Mouse (Mus musculus): ENCODE data around the gene Hmbs. TPM values are rescaled to one million over a fixed set of nuclear protein-coding genes. Genes with fewer than 3 reads are reported as not detected.
"Not testable (repeated sequence)": the region's sequence is repeated elsewhere in the genome, so short reads cannot be mapped to it uniquely, and the experiment has no call there.

Gene Hmbs
- total RNA-seq (2021), result 10 to 100 TPM; 41.1 to 49.8 TPM

GRCm38 (mm10) chr9:44343781-44344421 is at the start of gene Hmbs:
TSS of gene Hmbs (minus strand) at chr9:44344228.
- intact Hi-C loops (cut with DNase I), result loop anchor here (5.0 kb wide), 1 partner anchor 37 kb away; the partner anchor contains the start of gene Hinfp
- DNase-seq, result peak; percentile 94 to 97

DNA sequence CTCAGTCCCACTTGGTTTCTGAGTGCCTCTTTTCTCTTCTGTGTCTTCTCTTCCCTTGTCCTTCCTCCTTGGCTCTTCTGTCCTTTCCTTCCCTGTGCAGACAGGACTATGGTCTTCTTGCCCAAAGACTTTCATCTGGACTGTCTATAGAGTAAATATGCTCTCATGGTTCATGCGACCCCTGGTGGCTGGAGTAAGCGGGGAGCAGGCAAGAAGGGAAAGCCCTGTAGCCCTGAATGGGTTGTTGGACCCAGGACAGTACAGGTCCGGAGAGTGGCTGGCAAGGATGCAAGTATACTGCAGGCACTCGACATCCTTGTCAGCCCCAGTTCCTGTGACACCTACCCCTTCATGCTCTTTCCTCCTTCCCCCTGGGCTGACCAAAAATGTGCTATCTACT is 47.4 kb upstream of the Hmbs start:
- intact Hi-C loops (cut with DNase I), result loop anchor here (1.0 to 5.0 kb wide), 3 partner anchors 152 to 409 kb away; no protein-coding TSS in a partner anchor
- DNase-seq, result peak; percentile 75 to 83

DNA sequence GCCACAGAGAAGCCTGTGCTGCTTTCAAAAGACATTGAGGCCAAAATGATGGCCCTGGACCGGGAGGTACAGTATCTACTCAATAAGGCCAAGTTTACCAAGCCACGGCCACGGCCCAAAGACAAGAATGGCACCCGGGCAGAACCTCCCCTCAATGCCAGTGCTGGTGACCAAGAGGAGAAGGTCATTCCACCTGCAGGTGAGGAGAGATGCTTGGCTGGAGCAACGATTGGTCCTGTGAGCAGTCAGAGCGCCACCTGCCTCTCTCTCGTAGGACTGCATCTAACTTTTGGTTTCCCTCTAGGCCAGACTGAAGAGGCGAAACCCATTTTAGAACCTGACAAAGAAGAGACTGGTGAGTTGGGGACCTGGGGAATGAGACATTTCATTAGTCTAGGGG is 45.2 kb upstream of the Hmbs start:
- intact Hi-C loops (cut with DNase I), result no loop called here
- peak in 1 of 2 experiments; percentile 59 for DNase-seq

- no peak for DNase-seq
- intact Hi-C loops (cut with DNase I), result no loop called here
Measured at GRCm38 (mm10) chr9:44387221-44387620, 43.2 kb upstream of the Hmbs start.

DNA sequence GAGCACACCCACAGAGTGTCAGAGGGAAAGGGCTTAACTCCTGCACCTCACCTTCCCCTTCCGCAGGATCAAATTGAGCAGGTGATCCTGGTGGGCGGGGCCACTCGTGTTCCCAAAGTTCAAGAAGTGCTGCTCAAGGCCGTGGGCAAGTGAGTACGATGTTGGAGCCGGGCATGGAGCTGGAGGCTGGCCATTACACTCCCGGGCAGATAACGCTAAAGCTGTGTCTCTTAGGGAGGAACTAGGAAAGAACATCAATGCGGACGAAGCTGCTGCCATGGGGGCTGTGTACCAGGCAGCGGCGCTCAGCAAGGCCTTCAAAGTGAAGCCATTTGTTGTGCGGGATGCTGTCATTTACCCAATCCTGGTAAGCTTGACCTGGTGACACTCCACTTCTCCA is 40.6 kb upstream of the Hmbs start:
- DNase-seq, result no peak
- intact Hi-C loops (cut with DNase I), result no loop called here

GRCm38 (mm10) chr9:44379862-44380261 is 35.8 kb upstream of the Hmbs start:
- intact Hi-C loops (cut with DNase I), result no loop called here
- DNase-seq, result no peak

- intact Hi-C loops (cut with DNase I), result no loop called here
Measured at GRCm38 (mm10) chr9:44379054-44379834, 35.2 kb upstream of the Hmbs start, which contains the start of gene Hyou1. TSS of gene Hyou1 (plus strand) at chr9:44379490.

DNA sequence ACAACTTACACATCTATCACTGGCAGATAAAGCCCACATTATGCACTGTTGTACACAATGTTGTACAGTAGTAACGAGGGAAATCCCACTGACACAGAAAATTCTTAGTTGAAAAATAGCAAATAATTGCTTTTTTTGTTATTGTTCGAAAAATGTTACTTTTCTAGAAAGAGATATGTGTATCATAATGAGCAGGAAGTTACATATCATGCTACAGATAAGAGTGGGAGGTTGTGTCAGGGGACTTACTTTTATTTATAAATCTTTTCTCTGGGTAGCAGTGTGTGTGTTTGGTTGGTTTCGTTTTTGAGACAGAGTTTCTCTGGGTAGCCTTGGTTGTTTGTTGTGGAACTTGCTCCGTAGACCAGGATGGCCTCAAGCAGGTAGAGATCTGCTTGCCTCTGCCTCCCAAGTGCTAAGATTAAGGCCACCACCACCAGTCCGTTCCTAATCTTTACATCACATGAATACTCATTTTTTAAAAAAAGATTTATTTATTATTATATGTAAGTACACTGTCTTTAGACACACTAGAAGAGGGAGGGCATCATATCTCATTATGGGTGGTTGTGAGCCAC is 34.2 kb upstream of the Hmbs start:
- intact Hi-C loops (cut with DNase I), result no loop called here
- no peak for DNase-seq

More at GRCm38 (mm10) chr9:44379054-44379834, 35.2 kb upstream of the Hmbs start, which contains the start of gene Hyou1:
- peak; percentile 99 to 100 for DNase-seq

GRCm38 (mm10) chr9:44377335-44377734 is 33.3 kb upstream of the Hmbs start:
- intact Hi-C loops (cut with DNase I), result not testable (repeated sequence)

GRCm38 (mm10) chr9:44376141-44376540 is 32.1 kb upstream of the Hmbs start:
- intact Hi-C loops (cut with DNase I), result no loop called here
- no peak for DNase-seq

More at GRCm38 (mm10) chr9:44377335-44377734, 33.3 kb upstream of the Hmbs start:
- not testable (repeated sequence) for DNase-seq

DNA sequence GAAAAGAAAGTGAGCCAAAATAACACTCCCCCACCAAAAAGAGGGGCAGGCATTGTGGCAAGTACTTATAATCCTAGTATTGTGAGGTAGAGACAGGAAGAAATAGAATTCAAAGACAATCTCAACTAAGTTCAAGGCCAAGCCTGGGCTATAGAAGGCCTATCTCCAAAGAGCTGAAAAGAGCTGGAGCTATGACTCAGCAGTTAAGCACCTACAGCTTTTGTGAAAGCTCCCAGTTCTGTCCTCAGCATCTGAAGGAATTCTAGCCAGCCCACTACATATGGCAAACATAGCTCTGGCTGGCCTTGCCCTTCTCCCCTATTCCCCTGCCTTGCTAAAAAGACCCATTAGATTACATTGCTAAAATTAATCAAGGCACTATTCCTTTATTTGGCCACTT is 29.4 kb upstream of the Hmbs start:
- DNase-seq, result no peak
- intact Hi-C loops (cut with DNase I), result no loop called here

DNA sequence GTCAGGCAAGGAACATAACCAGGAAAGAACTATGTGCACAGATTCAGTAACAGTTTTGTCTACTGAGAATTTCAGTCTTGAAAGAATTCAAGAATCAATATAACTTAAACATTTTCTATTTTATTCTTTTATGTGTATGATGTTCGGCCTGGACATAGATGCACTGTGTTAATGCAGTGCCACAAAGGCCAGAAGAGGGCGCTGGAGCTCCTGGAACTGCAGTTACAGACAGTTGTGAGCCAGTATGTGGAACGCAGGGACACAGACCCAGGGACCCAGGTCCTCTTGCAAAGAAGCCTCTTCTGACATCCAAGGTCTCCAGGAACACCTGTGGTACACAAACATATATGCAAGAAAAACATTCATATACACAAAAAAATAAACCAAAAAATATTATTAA is 20.5 kb upstream of the Hmbs start:
- intact Hi-C loops (cut with DNase I), result no loop called here
- DNase-seq, result no peak

DNA sequence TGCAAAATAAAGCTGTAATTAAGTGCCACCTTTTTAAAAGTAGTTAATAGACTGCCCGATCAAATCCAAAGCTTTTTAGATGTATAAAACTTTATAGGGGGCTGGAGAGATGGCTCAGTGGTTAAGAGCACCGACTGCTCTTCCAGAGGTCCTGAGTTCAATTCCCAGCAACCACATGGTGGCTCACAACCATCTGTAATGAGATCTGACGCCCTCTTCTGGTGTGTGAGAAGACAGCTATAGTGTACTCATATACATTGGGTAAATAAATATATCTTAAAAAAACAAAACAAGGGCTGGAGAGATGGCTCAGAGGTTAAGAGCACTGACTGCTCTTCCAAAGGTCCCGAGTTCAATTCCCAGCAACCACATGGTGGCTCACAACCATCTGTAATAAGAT is 17.9 kb upstream of the Hmbs start:
- DNase-seq; intact Hi-C loops (cut with DNase I): not testable (repeated sequence)

DNA sequence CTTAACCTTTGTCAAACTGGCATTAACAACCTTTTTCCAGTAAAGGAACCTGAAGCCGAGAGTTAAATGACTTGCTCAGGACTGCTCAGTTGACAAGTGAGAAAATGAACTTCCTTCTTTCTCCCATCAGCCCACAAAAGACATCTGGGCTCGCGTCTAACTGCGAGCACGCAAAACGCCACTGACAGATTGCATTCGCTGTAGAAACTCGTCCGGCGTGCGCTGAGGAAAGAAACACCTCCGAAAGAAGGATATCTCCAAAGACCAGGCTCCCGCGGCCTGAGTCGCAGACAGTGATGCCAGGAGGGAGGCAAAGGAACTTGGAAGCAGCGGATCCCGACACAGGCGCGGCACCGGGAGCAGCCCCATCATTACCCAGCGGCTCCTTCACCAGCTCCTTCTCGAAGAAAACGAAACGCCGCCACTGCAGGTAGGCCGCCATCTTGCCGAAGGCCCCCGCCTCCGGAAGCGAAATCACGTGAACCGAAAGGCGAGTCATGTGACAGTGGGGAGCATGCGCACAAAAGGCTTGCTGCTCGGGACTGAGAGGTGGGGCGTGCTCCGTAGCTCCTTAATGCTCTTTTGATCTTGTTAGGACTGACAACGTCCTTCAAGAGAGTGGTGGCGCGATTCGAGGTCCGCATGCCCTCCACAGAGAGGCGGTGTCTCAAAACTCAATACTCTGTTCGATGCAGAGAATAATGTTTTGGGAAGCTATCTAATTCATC is 17.3 kb upstream of the Hmbs start, which contains the start of gene Vps11:
Gene Vps11, minus strand, starts transcription at position 481 of the 728 bp plus-strand sequence.
- intact Hi-C loops (cut with DNase I), result no loop called here
- peak; percentile 94 to 95 for DNase-seq

DNA sequence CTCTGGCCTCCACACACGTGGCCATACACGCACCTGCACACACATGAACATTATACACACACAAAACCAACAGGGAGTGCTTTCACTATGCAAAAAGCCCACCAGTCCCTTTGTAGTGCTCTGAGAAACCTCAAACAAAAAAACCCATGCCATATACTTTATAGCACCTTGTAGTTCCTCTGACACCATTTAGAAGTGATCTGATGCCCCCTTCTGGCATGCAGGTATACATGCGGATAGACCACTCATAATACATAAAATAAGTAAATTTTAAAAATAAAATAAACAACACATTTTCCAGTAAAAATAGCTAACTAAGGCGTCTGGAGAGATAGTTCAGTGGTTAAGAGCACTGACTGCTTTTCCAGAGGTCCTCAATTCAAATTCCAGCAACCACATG is 13.2 kb upstream of the Hmbs start:
- no peak for DNase-seq
- intact Hi-C loops (cut with DNase I), result loop anchor here (5.0 kb wide), 1 partner anchor 110 kb away; no protein-coding TSS in a partner anchor

DNA sequence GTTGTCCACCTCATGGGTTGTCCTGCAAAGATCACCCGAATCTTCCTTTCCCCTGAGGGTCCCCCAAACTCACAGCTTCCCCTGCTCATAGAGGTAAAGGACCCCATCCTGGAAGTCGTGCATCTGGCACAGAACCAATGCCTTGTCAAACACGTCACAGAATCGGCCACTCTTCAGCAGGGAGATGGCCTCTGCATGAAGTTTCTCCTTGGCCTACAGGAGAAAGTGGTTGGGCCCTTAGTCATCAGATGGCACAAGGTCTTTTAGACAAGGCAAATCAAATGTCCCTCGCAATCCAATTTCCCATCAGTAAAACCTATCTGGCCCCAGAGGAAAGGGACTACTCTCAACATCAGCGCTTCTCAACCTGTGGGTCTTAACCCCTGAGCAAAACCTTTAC is 9.1 kb upstream of the Hmbs start:
- intact Hi-C loops (cut with DNase I), result no loop called here
- DNase-seq, result no peak

- no peak for DNase-seq
- intact Hi-C loops (cut with DNase I), result no loop called here
Measured at GRCm38 (mm10) chr9:44352337-44352736, 8.3 kb upstream of the Hmbs start.

DNA sequence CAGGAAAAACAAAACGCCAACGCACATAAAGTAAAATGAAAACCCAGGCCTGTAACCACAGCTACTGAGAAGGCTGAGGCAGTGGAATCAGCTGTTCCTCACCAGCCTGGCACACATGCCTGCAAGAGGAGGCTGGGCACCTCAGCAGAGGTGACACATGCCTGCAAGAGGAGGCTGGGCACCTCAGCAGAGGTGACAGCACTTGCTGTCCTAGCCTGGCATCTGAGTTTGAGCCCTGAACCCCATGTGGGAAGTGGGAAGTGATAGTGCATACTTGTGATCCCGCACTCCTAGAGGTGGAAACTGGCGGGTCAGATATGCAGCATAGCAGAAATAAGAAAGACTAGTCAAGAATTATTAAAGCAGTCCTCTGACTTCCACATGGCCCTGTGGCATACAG is 7.4 kb upstream of the Hmbs start:
- DNase-seq, result no peak
- intact Hi-C loops (cut with DNase I), result no loop called here

GRCm38 (mm10) chr9:44348546-44348945 is 4.5 kb upstream of the Hmbs start:
- intact Hi-C loops (cut with DNase I), result no loop called here
- no peak for DNase-seq

DNA sequence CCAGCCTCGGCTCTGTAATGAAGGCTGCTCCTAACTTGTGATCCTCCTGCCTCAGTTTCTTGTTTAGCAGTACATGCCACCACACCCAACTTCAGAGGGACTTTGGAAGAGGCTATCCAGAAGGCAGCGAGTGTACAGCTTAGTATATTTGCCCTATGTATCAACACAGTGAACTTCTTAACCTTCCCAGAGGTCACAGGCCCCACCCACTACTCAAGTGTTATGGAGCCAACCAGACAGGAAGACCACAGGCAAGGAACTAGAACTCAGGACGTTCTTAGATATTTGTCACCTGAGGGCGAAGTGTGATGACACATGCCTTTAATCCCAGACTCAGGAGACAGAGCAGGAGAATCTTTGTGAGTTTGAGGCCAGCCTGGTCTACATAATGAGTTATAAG is 3.6 kb upstream of the Hmbs start:
- DNase-seq, result no peak
- intact Hi-C loops (cut with DNase I), result no loop called here

DNA sequence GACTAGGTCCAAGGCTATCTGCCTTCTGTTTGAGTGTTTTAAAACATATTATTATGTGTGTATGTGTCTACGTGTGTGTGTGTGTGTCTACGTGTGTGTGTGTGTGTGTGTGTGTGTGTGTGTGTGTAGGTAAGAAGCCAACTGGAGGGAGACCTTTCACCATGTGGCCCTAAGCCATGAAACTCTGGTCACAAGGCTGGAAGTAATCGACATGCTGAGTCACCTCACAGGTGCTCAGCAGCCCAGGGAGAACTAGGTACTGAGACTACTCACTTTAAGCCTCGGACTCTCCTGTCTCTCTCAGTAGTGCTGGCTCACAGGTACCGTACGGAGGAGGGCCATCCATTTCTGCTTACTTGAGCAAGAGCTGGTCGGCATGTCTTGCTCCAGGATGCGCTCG is 3.1 kb upstream of the Hmbs start:
- intact Hi-C loops (cut with DNase I), result no loop called here

More for the DNA sequence above, 3.1 kb upstream of the Hmbs start:
- no peak for DNase-seq
